Mouse (Mus musculus): ENCODE results near the gene Noa1. TPM values are rescaled to one million over a fixed set of nuclear protein-coding genes. Genes with fewer than 3 reads are reported as not detected.
A peak's percentile ranks its signal among the peaks of the same experiment; 100 is the strongest.

Gene Noa1
- polyA plus RNA-seq, 1 experiment = 29.5 TPM

DNA sequence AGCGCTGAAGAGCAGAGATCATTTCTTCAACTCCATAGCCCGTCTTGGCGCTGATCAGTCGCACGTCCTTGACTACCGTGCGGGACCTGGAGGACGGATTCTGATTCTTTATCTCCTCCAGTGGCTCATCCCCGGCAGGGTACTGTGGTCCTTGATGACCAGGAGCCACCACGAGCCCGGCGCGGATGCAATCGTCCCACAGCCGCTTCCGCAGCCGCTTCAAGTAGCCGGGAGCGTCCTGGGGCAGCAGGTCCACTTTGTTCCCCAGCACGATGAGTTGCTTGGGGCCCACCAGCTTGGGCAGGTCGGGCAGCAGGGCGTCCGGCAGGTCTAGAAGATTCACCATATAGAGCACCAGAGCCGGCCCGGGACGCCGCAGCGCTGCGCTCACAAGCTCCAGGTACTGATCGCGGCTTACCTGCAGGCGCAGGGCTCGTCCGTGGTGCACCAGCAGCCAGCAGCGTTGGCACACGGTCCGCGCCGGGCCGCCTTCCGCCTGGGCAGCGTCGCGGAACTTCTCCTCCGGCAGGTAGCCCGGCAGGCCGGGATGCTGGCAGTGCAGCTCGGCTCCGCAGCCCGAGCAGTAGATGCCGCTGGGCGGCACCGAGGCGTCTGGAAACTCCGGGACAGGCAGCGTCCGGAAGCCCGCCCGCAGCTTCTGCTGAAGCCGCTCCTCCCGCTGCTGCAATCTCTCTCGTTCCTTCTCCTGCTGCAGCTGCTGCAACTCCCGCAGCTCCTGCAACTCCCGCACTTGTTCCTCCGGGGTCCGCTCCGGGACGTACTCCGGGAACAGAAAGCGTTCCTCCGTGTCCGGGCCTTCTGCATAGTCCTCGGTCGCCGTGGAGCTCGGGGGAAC lies 605 bp downstream of the Noa1 start:
- peaks cover 7% of the 10 kb centered on the region for H3K4me1 ChIP-seq (ENCODE audit: control insufficient read depth, insufficient read depth, insufficient read length, low read length)
- H3K4me3 ChIP-seq (ENCODE audit: insufficient read depth, low read depth, low read length) = peak overlapping the region; percentile 71
- no peak overlapping the region for H3K27ac ChIP-seq (replicated peaks; ENCODE audit: low read depth, low read length)

DNA sequence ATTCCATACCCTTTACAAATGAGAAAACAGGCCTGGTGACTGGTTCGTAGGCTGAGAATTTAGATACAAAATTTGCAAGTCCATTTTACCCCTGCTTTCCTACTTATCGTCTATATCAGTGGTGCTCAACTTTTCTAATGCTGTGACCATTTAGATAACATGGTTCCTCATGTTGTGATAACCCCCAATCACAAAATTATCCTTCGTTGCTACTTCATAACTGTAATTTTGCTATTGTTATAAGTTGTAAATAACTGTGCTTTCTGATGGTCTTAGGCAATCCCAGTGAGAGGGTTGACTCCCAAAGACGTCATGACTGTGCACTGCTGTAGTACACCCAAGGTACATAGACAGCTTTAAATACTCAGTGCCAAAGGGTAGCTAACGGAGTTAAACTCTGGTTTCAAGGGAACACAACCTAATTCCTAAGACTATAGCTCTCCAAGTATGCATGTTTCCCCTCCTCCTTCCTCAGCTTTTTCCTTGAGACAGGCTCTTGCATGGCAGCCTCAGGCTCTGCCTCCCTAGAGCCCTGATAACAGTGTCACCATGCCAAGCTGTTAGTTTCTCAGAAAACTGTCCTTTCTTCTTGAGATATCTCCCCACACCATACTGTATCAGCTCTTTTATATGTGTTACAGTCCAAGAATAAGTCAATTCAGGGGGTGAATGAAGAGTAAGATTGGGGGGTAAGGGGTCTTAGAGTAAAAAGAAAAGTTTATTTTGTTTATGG lies 1.9 kb downstream of the Noa1 start:
- peak overlapping the region; percentile 71; the same call in 1 of the 2 replicates for H3K4me3 ChIP-seq (ENCODE audit: insufficient read depth, low read depth, low read length)
- H3K4me1 ChIP-seq (ENCODE audit: control insufficient read depth, insufficient read depth, insufficient read length, low read length) = peaks cover 7% of the 10 kb centered on the region
- no peak overlapping the region for H3K27ac ChIP-seq (replicated peaks; ENCODE audit: low read depth, low read length)

DNA sequence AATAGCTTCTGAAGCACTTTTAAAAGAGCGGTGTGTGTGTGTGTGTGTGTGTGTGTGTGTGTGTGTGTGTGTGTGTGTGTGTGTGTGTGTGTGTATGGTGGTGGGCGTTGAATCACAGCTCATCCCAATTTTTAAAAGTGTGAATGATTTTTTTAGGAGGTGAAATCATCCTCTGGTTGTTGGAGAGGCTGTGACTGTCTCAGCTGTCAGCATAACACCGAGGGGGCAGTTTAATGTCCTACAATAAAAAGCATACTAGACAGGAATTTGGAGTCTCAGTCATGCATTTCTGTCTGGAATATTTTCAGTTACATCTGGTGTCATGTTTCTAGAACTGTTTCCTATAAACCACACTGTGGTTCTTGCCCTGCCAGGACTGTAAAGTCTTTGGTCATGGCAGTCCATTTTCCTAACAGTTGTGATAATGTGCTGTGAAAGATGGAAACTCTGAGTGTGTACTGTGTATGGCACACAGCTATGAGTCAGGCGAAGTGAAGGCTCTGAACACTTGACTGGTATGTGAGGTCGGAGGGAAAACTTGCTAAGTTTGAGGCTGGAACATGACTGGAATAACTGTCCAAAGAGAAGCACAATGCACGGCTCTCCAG lies 8.5 kb downstream of the Noa1 start:
- Histone ChIP-seq H3K4me3 (ENCODE audit: insufficient read depth, low read depth, low read length) (no peak overlapping the region), H3K4me1 (ENCODE audit: control insufficient read depth, insufficient read depth, insufficient read length, low read length) (no peaks in the 10 kb centered on the region), H3K27ac (replicated peaks; ENCODE audit: low read depth, low read length) (no peak overlapping the region)

DNA sequence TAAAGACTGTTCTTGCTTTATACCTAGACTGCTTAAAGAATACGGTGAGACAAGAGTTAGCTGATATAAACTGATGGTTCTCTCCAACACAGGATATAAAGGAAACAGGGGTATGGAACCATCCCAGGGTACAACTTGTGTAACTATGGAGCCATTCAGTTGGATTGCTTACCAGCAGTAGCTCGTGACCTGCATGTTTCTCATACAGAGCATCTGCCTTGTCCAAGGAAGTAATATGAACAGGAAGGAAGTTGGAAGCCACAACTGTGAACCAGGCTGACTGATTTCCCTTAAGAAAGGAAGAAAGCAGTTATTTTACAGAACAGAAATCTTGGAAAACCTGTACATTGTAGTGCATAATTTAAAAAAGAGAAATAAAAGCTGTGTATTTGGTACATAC lies 10.4 kb downstream of the Noa1 start:
- H3K4me3 ChIP-seq (ENCODE audit: insufficient read depth, low read depth, low read length) = no peak overlapping the region
- H3K27ac ChIP-seq (replicated peaks; ENCODE audit: low read depth, low read length) = no peak overlapping the region
- H3K4me1 ChIP-seq (ENCODE audit: control insufficient read depth, insufficient read depth, insufficient read length, low read length) = no peaks in the 10 kb centered on the region

DNA sequence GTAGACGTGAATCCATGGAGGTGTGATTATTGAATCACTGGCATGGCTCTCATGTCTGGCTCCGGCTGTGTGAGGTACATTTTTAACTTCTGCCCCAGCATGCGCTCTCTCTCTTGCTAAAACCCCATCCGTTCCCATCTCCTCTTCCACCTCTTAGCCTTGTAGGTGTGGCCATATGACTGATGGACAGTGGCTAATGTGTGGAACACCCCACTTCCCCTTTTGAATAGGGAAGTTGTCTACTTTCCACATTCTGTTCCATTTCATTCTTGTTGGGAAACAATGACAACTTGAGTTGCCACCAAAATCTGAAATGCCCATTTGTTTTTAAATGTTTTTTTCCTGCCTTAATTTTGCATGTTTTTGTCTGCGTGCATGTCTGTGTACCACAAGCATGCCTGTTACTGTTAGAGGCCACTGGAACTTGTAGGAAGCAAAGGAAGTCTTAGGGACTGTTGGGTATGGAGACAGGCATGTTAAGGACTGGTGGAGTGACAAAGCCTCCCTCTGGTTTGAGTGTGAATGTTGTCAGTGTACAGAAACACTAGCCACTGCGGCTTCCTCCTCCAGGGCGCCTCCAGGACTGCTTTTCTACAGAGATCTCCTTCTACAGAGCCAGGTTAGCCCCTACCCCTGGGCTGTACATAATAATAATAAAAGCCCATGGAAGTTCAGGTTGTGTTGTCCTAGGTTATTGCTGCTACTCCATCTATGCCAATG lies 16.9 kb downstream of the Noa1 start:
- Histone ChIP-seq H3K4me1 (ENCODE audit: control insufficient read depth, insufficient read depth, insufficient read length, low read length) (no peaks in the 10 kb centered on the region), H3K27ac (replicated peaks; ENCODE audit: low read depth, low read length) (no peak overlapping the region), H3K4me3 (ENCODE audit: insufficient read depth, low read depth, low read length) (no peak overlapping the region)

DNA sequence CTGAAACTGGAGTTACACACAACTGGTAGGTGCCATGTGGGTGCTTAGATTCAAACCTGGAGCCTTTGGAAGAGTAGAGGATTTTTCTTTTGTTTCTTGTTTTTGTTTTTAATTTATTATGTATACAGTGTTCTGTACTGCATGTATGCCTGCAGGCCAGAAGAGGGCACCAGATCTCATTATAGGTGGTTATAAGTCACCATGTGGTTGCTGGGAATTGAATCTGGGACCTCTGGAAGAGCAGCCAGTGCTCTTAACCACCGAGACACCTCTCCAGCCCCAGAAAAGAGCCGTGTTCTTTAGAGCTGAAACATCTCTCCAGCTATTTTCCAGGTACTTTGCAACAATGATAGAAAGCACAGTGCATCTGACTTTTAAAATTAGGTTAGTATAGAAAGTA lies 19.3 kb downstream of the Noa1 start:
- no peaks in the 10 kb centered on the region for H3K4me1 ChIP-seq (ENCODE audit: control insufficient read depth, insufficient read depth, insufficient read length, low read length)
- H3K27ac ChIP-seq (replicated peaks; ENCODE audit: low read depth, low read length) = no peak overlapping the region
- no peak overlapping the region for H3K4me3 ChIP-seq (ENCODE audit: insufficient read depth, low read depth, low read length)

DNA sequence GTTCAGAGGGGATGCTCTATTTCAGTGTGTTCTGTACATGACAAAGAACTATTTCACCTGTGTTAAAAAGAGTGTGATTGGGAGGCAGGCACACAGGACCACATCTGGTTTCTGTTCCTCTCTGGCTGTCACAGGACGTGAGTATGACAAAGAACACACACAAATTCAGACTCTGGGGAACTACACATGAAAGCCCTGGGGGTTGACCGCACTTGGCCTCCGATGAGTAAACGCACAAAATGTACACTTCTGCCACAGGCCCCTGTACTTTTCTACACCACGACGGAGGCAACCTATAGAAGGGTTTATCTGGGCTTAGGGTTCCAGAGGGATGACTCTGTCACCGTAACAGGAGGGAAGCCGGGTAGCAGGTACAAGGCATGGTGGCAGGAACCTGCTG lies 20.2 kb downstream of the Noa1 start:
- Histone ChIP-seq H3K27ac (replicated peaks; ENCODE audit: low read depth, low read length) (no peak overlapping the region), H3K4me3 (ENCODE audit: insufficient read depth, low read depth, low read length) (no peak overlapping the region), H3K4me1 (ENCODE audit: control insufficient read depth, insufficient read depth, insufficient read length, low read length) (no peaks in the 10 kb centered on the region)

DNA sequence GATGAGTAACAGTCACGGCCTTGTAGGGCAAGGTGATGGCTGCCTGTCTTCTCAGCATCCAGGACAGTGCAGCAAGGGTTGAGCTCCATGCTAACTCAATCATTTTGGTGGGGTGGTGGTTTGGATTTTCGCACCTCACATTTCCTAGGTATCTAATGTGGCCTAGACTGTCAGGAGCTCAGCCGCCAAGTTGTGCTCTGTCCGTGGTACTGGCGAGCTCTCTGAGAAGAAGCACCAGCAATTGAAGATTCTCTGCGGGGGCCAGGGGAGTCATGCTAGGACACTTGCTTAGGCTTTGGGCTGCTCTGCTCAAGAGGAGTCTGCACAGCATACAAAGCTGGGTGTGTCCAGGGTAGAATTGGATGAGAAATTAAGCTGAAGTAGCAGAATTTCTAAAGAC lies 22.0 kb downstream of the Noa1 start:
- H3K4me1 ChIP-seq (ENCODE audit: control insufficient read depth, insufficient read depth, insufficient read length, low read length) = no peaks in the 10 kb centered on the region
- no peak overlapping the region for H3K4me3 ChIP-seq (ENCODE audit: insufficient read depth, low read depth, low read length)
- no peak overlapping the region for H3K27ac ChIP-seq (replicated peaks; ENCODE audit: low read depth, low read length)

DNA sequence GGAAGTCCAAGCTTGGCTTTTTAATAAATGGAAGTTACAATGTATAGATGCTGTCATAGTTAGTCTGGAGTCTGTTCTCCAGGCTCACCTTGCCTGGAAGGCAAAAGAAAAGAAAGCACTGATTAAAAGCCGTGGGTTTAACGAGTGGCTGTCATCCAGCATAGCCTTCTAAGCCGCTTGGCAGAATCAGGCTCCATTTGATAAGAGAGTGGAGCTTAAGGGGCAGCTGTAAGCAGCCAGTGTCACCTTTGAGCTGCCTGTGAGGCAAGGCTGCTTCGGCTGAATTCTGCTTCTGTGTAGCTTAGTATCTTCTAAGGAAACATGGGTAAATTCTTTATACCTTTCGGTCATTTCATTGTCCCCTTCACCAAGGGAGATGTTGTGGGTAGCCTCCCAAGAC lies 23.0 kb downstream of the Noa1 start:
- Histone ChIP-seq H3K4me3 (ENCODE audit: insufficient read depth, low read depth, low read length) (no peak overlapping the region), H3K27ac (replicated peaks; ENCODE audit: low read depth, low read length) (no peak overlapping the region), H3K4me1 (ENCODE audit: control insufficient read depth, insufficient read depth, insufficient read length, low read length) (no peaks in the 10 kb centered on the region)

DNA sequence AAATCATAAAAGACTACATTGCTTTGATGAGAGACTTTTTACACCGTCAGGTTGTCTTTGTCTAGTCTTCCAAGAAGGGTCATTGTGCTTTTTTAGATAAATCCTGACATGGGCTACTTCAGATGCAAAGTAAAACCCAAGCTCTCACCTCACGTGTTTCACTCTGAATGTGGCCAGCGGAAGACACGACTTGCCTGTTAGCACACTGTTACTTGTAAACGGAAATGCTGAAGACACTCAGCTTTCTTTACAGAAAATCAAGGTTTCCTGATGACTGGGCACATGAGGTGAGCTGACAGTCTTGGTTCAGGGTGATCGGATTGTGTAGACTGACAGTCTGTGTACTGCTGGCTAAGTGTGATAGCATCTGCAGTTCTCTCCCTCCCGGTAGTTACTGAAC lies 24.2 kb downstream of the Noa1 start:
- no peaks in the 10 kb centered on the region for H3K4me1 ChIP-seq (ENCODE audit: control insufficient read depth, insufficient read depth, insufficient read length, low read length)
- no peak overlapping the region for H3K4me3 ChIP-seq (ENCODE audit: insufficient read depth, low read depth, low read length)
- no peak overlapping the region for H3K27ac ChIP-seq (replicated peaks; ENCODE audit: low read depth, low read length)

DNA sequence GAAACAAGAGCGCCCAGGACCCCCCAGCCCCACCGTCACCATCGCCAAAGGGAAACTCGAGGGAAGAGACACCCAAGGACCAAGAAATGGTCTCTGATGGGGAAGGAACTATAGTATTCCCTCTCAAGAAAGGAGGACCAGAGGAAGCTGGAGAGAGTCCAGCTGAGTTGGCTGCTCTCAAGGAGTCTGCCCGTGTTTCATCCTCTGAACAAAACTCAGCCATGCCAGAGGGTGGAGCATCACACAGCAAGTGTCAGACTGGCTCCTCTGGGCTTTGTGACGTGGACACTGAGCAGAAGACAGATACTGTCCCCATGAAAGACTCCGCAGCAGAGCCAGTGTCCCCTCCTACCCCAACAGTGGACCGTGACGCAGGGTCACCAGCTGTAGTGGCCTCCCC lies 27.6 kb downstream of the Noa1 start:
- no peak overlapping the region for H3K27ac ChIP-seq (replicated peaks; ENCODE audit: low read depth, low read length)
- no peaks in the 10 kb centered on the region for H3K4me1 ChIP-seq (ENCODE audit: control insufficient read depth, insufficient read depth, insufficient read length, low read length)
- H3K4me3 ChIP-seq (ENCODE audit: insufficient read depth, low read depth, low read length) = no peak overlapping the region

DNA sequence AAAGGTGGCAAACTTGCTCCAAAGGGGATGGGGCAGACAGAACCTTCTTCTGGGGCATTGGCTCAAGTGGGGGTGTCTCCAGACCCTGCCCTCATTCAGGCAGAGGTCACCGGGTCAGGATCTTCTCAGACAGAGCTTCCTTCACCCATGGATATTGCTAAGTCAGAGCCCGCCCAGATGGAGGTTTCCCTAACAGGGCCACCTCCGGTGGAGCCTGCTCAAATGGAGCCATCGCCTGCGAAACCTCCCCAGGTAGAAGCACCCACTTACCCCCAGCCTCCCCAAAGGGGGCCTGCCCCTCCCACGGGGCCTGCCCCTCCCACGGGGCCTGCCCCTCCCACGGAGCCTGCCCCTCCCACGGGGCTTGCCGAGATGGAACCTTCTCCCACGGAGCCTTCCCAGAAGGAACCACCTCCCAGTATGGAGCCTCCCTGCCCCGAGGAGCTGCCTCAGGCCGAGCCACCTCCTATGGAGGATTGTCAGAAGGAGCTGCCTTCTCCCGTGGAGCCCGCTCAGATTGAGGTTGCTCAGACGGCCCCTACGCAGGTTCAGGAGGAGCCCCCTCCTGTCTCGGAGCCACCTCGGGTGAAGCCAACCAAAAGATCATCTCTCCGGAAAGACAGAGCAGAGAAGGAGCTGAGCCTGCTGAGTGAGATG lies 28.2 kb downstream of the Noa1 start:
- Histone ChIP-seq H3K4me1 (ENCODE audit: control insufficient read depth, insufficient read depth, insufficient read length, low read length) (no peaks in the 10 kb centered on the region), H3K4me3 (ENCODE audit: insufficient read depth, low read depth, low read length) (no peak overlapping the region), H3K27ac (replicated peaks; ENCODE audit: low read depth, low read length) (no peak overlapping the region)

DNA sequence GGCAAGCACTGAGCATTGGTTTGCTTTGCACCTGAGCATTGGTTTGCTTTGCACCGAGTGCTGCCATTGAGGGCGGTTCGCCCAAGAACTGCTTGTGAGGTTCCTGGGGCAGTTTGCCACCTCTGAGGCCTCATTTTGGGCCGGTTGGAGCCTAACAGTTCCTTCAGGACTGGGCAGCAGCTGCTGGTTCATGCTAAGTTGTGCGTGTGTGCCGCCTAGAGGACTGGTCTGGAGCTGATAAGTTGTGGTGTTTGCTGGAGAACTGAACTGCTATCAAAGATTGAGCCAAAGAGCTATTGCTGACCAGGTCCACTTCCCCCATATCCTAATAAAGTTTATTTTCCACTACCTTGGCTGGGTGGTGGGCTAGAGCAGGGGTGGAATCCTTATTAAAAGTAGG lies 32.7 kb downstream of the Noa1 start:
- Histone ChIP-seq H3K27ac (replicated peaks; ENCODE audit: low read depth, low read length) (no peak overlapping the region), H3K4me3 (ENCODE audit: insufficient read depth, low read depth, low read length) (no peak overlapping the region), H3K4me1 (ENCODE audit: control insufficient read depth, insufficient read depth, insufficient read length, low read length) (peaks cover 3% of the 10 kb centered on the region)

DNA sequence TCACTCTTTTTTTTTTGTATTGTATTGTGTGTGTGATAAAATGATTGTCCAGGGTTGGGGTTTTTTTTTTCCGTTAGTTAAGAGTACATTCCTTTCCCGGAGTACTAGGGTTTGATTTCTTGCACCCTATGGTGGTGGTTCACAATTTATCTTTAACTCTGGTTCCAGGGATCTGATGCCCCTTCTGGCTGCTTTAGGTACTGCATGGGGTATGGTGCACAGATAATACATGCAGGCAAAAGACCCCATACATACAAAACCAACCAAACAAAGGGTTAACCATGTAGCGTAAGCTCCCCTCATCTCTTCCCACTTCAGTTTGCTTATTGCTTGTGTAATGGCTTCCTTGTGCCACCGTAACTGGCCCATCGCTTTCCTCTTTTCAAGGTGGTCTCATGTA lies 33.9 kb downstream of the Noa1 start:
- peaks cover 3% of the 10 kb centered on the region for H3K4me1 ChIP-seq (ENCODE audit: control insufficient read depth, insufficient read depth, insufficient read length, low read length)
- H3K27ac ChIP-seq (replicated peaks; ENCODE audit: low read depth, low read length) = no peak overlapping the region
- no peak overlapping the region for H3K4me3 ChIP-seq (ENCODE audit: insufficient read depth, low read depth, low read length)

DNA sequence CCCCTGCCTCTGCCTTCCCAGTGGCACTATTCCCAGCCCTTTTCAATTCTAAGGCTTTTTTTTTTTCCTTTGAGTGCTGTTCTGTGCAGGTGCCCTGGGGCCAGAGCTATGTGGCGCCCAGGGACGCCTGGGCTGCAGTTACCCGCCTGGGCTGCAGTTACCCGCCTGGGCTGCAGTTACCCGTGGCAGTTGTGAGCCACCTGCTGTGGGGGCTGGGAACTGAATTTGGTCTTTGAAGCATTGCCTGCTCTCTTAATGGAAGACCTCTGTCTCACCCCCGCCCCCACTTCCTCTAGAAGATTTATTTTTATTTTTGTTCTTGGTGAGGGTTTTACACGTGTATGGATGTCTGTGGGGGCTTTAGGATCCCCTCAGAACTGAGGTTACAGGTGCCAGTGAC lies 36.7 kb downstream of the Noa1 start:
- no peak overlapping the region for H3K4me3 ChIP-seq (ENCODE audit: insufficient read depth, low read depth, low read length)
- peaks cover 3% of the 10 kb centered on the region for H3K4me1 ChIP-seq (ENCODE audit: control insufficient read depth, insufficient read depth, insufficient read length, low read length)
- H3K27ac ChIP-seq (replicated peaks; ENCODE audit: low read depth, low read length) = no peak overlapping the region
